Mouse (Mus musculus) cerebral cortex, adult 2 months (tissue): ENCODE data around the gene Etv4.

Experiments
- WGBS: fragments of 180-500 bp; shearing (Covaris S2); methylation state at CpG from one replicate; pipeline ENCODE4 v1.1.7; 2018; 5-methylcytosine and 5-hydroxymethylcytosine counted together

Etv4 gene

DNA sequence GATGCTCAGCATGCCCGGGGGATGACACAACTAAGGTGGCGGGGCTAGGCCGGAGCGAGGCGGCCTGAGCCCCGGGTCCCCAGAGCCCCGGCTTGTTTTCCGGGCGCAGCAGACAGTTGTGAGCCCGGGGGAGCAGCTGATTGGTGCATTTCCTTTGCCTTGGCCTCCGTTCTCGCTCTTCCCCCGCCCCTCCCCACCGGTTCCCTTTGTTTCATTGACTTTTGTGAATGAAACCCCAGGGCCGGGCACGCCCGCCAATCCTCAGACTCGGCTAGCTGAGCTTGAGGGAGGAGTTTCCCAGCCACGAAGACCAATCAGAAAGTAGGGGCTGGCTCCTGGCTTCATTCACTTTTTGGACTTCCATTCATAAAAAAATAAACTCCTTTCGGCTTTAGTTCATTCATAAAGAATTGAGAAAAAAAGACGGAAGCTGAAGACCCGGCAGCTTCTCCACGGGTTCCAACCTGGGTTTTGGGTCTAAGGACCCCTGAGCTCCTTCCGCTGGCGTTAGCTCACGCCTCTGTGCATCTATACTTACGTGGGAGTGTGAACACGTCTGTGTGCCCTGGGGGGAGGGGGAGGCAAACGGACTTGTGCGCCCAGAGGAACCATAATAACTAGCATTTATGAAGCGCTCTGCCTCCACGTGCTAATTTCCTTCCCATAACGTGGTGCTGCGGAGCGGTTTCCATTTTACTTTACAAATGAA lies at the start of gene Etv4:
Gene Etv4 (minus strand): TSS at position 229 of the 709 bp plus-strand sequence.
- WGBS, result 1% methylated on average over 34 of the region's 35 CpGs

DNA sequence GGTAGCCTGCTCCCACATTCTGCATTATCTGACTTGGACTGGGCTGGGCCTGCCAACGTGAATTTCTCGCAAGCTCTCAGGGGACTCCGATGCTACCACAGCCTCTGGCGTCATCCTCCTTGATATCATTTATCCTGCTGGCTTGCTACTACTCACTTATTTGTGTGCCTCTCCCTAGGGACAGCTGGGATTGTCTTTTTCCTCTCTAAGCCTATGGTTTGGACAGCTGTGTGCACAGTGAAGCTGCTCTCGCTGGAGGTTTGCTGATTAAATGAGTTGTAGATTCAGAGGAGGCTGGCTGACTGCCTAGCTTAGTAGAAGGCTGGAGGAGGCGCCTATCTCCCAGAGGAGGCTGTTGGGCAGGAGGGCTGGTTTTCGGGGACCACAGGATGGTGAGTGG lies 46.8 kb upstream of the Etv4 start:
- 36% methylated on average over 7 of the region's 7 CpGs for WGBS

DNA sequence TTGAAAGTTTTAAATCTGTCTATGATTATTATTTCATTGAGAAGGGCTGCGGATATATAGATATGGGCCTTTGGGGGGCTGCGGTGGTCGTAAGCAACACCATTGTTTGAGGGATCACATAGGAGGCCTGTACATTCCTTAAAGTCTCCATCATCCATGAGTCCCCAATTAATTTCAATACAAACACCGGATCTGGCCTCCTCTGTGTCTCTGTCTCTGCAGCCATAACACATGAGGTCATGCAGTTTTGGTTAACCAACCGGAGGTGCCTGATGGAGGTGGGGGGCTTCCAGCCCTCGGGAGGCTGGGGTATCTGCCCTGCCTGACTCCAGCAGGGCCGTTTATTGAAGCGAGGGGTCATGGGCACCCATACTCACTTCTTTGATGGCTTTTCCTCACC lies 45.4 kb upstream of the Etv4 start:
- 67% methylated on average over 8 of the region's 8 CpGs for WGBS

DNA sequence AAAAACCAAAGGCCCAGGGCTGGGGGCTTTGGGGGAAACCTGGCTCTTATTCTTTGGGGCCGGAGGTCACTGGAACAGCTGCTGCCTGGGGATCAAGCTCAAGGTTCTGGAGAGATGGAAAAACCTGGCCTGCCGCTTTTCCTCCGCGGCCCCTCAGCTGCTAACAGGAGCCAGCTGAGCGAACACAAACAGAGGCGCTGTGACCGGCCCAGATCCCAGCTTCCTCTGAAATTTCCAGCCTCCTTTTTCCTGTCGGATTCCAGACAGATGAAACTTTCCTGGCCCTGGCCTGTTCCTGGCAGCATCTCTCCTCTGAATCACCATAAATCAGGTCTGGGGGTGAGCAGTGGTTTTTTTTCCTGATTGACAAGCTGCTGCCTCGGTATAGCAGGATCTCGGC lies 44.9 kb upstream of the Etv4 start:
- 51% methylated on average over 10 of the region's 10 CpGs for WGBS

DNA sequence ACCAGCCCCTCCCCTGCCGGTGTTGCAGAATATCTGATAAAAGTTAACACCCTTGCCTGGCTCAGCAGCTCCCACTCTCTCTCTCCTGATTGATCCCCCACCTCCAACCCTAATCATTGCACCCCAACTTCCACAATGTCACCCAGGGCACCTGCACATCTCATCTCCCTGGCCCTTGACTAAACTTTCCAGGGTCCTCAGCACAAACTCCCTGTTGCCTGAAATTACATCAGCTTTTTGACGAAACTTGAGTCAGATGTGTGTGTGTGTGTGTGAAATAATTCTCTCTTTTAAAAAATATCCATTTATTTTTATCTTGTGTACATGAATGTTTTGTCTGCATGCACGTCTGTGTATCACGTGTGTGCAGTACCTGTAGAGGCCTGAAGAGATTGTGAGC lies 43.5 kb upstream of the Etv4 start:
- 98% methylated on average over 4 of the region's 4 CpGs for WGBS

DNA sequence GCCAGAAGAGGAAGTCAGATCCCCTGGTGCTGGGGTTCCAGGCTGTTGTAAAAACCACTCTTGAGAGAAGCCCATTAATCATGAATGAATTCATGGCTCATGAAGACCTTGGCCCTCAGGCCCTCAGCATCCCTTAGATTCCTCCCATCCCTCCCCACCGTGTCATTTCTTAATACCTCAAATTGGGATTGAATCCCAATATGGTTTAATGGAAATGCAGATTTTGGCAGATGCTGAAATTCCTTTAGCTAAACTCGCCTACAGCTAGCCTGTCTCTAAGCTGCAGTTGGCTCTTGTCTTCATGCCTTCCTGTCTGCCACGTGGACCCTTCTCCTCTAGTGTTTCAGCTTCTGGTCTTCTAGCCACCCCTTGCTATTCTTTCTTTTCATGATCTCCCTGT lies 38.0 kb upstream of the Etv4 start:
- WGBS, result 51% methylated on average over 3 of the region's 3 CpGs

DNA sequence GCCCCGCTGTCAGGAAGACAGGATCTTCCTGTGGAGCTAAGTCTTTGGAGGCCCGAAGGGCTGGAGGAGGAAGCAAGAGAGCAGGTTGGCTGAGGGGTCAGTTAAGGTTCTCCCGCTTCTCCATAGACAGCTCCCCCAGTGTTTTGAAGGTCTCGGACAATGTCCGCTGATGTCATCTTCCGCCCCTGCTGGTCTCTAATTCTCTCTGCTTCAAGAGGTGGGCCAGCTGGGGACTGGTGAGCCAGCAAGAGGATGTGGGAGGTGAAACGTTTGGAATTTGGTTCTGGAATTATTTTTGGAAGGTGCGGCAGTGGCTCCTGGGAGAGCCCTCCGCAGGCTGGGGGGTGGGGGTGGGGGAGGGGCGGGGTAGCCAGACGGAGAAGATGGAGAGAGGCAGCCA lies 35.7 kb upstream of the Etv4 start:
- 29% methylated on average over 11 of the region's 11 CpGs for WGBS

DNA sequence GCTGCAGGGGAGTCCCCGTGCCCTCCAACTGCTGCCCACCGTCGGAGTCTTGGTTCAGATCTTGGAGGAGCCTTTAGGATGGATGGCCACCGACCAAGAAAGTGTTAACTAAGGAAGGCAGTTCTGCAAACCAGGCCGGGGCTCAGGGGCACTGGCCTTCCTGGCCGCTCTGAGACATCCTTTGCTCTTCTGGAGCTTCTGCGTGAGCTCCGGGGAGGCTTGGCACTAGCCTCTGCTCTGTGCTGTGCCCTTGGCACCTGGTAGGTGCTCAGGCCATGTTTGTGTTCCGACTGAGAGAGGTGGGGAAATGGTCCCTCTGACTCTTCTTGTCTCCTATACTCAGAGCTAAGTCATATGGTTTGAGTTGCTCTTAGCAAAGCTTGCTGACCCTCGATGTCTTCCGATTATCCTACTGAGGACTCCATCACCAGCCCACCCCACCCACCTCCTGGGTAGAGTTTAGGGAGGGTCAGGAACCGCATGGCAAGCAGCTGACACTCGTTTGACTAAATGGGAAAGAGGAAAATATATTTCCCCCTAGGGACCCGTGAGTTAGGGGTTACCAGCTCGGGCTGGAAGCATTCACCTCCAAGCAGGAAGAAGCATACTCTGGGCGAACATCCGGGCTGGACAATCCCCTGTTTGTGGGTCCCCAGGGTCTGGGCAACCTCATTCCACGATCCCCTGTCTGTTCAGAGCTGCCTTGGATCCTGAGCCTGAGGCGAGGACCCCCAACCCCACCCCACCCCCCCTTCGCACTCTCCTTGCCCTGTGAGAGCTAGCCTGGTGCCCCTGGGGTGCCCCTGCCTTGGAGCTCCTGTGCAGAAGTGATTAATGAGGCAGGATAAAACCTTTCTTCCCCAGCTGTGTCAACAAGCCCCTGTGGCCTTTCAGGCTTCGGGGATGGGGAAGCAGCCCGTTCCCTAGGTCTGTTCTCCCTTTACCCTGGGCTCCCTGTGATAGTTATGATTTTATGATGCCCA lies 30.2 kb upstream of the Etv4 start:
- 41% methylated on average over 22 of the region's 22 CpGs for WGBS

DNA sequence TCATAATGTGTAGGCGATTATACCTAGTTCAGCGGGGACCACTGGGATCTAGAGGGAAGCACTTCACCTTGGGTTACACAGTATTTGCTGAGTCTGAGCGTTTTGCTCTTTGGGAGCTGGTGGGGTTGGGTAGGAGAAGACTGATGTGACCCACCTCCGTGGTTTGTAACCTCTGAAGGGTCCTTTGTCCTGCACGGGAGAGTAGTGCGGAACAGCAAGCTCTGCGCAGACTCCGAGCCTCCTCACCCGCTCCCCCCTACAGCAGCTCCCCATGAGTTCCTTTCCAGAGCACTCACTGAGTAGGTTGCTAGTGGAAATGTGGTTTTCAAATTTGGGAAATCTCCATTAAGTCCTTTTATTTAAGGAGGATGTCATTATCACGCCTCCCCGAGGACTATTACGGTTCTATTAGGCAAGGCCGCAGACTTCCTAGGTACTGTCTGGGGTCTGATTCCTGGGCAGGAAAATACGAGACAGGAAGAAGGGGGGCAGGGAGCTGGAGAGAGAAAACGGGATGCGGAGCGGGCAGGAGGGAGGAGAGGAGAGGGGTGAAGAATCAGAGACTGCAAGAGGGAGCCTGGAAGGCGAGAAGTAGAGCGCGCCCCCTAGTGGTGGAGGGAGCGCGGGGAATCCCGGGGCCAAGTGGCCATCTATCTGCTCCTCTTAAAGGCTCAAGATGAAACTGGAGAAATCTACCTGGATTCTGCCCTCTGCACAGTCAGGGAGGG lies 29.4 kb upstream of the Etv4 start:
- 27% methylated on average over 23 of the region's 23 CpGs for WGBS

DNA sequence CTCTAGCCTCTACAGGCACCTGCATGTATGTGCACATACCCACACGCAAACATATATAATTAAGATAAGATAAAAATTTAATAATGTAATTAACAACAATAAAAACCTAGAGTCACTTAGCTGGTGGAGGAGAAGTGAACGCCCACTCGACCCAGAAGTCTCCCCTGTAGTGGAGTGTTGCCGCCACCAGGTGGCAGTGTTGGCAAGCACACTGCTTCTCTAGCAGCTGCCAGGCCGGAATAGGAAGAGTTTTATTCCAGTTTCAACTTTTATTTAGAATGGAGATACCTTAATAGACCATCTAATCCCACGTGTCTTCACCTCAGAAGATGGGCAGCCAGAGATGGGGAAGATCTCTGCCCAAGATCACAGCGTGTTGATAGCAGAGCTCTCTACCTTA lies 28.1 kb upstream of the Etv4 start:
- 1% methylated on average over 7 of the region's 7 CpGs for WGBS

DNA sequence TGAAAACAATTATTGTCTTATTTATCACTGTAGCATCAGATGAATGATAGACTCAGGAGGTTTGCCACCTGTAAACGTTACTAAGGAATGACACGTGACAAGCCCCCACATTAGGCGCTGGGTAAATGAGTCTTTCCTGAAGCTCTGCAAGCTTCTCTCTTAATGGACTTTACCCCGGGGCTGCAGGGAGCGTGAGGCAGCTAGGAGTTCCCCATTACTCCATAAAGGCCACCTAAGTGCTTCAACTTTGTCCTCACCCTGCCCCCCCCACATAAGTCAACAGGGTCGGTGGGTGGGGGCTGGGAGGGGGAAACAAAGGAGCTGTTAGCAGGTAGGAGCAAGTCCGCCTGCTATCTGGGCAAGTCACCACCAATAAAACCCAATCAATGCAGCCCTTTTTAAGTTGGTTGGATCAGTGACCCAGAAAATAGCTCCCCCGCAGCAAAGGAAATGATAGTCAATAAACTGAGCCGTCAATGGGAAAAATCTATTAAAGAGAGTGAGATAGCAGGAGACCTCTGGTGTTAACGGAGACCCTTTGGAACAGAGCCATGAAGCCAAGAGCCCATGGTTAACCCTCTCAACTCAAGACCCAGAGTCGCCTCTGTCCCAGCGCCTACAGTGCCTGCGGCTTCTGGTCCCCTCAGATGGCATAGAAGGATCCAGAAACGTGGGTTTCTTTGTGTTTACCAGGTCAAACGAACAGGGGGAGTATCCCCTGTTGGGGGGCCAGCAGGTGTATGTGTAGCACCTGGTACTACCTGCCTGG lies 24.1 kb upstream of the Etv4 start:
- 52% methylated on average over 15 of the region's 15 CpGs for WGBS

DNA sequence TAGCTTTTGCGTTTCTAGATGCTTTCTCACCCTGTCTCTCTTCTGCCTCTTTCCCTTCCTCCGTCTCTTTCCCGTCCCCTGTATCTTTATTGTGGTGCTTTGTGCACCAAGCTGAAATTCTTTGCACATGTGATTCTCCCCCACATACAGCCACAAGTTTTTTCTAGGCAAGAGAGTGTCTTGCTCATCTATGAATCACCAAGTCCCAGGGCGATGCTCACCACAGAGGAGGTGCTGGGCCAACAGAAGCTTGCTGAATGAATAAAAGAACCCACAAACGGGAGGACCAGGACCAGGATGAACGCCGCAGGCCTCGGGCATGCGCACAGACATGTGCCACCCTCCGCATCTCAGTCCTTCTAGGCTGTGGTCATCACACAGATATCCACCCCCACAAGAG lies 22.1 kb upstream of the Etv4 start:
- whole genome bisulfite sequencing, result 59% methylated on average over 10 of the region's 10 CpGs

DNA sequence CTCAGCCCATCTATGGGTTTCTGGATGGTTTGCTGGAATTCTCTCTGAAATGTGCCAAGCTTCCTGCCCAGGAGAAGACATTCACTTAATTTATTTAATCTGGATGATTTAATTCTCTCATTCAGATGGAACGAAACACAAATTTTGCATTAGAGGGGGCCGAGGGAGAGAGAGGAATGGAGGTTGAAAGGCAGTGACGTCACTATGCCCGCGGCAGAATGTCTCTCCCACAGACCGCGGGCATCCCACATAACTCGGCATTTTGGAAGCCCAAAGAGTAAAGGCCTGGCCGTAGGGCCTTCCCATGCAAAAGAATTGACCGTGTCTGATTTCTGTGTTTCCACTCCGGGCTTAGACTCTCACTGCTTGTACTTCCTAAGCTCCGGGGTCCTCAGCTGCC lies 21.6 kb upstream of the Etv4 start:
- WGBS, result 65% methylated on average over 12 of the region's 12 CpGs

DNA sequence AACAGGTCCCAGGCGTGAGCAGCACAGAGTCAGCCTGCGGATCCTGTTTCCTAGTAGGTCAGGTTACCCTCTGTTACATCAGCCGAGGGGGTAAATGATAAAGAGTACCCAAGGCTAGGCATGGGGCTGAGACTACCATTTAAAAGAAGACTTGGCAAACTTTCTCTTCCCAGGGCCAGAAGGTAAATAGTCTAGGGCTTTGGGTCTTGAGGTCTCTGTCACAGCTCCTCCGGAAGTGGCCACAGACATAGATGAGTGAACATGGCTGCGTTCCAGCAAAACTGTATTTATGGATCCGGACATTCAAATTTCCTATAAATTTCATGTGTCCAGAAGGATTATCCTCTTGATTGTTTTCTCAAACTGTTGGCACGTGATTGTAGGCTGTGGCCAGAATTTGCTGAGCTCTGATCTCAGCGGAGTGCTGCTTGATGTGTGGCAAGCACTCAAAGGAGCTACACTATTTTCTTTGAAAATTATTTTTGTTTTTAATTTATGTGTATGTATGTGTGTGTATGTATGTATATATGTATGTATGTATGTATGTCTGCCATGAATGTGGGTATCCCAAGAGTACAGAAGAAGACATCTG lies 20.0 kb upstream of the Etv4 start:
- WGBS, result 84% methylated on average over 8 of the region's 8 CpGs

DNA sequence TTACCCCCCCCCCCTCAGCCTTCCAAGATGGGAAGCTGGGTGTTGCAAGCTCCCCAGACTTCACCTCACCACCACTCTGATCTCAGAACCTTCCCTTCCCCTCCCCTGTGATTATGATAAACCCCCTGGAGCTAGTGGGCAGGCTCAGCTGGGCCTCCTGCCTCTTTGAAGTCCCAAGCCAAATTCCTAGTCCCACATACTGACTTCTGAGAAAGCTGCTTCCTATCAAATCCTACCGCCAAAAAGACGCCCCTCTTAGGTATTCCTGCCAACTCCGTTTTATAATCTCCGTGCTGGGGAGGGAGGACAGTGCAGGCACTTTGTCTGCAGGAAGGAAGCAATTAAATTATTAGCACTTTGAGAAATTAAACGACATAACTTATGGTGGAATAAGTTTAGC lies 16.2 kb upstream of the Etv4 start:
- WGBS, result 26% methylated on average over 5 of the region's 5 CpGs

DNA sequence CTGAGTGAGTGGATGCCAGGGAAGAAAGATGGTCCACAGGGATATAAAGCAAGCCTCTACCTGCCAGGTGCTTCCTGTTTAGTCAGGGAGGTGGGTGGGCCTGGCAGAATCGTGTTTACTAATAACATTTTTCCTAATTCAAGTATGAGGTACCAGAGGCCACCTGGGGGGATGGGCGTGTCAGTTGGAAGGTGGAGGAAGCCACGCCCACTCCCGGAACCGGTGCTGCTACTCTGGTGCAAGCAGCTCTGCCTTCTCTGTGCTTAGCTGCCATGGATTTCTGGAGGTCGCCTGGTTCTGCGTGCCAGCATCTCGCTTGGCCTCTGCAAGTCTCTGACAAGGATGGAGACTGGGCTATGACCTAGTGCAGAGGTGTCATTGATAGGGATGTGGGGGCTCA lies 12.9 kb upstream of the Etv4 start:
- WGBS, result 58% methylated on average over 8 of the region's 8 CpGs

DNA sequence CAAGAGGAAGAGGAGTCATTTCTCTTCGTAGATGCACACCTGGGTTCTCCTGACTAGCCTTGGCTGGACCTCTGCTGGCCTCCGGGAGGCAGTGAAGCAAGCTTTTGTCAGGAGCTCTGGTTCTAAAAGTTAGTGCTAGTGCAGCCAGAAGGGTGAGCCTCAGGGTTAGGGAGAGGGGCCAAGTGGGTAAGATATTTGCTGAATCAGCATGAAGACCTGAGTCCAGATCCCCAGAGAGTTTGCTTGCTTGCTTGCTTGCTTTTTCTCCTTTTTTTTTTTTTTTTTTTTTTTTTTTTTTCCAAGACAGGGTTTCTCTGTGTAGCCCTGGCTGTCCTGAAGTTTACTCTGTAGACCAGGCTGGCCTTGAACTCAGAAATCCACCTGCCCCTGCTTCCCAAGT lies 12.2 kb upstream of the Etv4 start:
- 81% methylated on average over 2 of the region's 2 CpGs for WGBS

DNA sequence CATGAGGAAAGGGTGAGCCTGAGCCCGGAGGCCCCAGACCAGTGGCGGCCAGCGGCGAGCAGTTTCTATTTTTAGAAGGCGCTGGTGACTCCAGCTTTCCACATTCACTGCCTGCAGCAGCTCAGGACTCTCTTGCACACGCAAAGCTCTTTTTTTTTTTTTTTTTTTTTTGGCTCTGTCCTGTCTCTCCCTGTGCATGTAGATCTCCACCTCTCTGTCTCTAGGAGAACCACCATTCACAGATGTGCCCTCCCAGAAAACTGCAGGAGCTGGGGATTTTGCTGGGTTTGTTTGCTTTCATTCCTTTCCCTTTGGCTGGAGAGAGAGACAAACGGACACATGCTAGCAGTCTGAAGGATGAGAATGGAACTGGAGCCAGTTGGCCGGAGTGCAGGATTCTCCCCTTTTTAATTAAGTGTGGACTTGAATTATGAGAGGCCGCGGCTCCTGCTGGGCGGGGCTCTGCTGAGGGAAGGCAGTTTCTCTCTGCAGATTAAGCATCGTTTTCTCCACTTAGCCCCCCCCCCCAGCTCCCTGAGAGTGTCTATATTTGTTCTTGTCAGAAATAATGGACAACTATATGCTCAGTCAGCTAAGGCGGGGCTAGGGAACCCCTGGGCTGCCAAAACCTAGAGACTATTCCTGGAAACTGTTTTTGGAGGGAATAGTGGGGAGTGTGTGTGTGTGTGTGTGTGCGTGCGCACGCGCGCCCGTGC lies 5.8 kb upstream of the Etv4 start:
- 23% methylated on average over 19 of the region's 19 CpGs for WGBS

DNA sequence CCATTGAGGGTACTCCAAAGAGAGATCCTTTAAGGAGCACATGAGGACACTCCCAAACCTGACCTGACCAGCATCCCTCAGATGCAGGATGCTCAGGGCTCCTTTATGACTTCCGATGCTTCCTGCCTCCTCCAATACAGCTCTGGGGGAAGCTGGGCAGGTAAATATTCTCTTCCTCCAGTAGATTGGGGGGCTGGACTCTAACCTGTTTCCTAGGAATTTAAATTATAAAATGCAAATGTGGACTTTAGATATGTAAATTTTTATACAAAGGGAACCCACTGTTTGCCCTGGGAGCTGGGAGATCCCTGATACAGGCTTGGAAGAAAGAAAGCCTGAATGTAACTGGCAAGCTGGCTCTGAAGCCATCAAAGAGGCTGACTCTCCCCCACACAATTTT lies 2.3 kb upstream of the Etv4 start:
- WGBS, result 84% methylated on average over 1 of the region's 1 CpGs

DNA sequence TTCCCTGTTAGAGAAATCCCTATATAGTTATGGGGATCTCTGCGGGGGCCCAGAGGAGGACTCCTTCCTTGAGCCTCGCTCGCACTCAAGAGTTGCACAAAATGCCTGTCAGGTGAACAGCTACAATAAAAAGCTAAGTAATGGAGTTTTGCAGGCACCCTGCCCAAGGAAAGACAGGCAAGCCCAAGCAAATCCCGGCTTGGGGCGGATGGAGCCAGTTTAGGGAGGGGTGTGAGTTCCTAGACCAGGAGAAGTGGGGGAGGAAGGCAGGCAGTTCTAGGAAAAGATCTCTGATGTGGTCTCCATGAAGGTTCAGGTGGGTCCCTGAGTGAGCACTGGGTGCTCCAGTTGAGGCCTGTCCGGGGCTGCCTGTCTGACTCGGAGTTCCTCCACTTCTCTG lies 1.5 kb upstream of the Etv4 start:
- 80% methylated on average over 7 of the region's 7 CpGs for WGBS

DNA sequence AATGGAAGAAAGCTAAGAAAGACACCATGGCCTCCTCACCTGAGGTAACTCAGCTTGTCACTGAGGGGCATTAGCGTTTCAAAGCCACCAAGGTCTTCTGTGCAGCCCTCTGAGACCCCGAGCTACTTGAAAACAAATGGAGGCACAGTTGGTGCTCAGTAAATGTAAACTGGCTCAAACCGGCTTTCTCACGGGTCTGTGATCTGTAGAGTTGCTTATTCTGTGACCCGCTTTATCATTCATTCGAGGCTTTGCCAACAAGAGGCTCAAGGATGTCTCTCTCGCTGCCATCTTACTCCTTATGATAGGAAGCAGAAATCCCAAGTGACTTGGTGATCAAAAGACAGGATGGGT lies 658 bp upstream of the Etv4 start:
- 19% methylated on average over 7 of the region's 7 CpGs for WGBS
